Mouse (Mus musculus) forebrain, embryonic 13.5 days (tissue): ENCODE results near the gene Sox1. TPM values are rescaled to one million over a fixed set of nuclear protein-coding genes. Genes with fewer than 3 reads are reported as not detected.

Source experiments
- ATAC-seq: fragments of 200-750 bp; cut with Nextera tagmentation; 2 replicates; pipeline ENCODE4 v1.8.0; 2017
- H3K27ac ChIP-seq: fragments of 300-500 bp; sonication (generic); 2 replicates; pipeline ENCODE4 v1.5.1; 2015; ENCODE audit warnings: inconsistent platforms, mild to moderate bottlenecking, moderate library complexity
- H3K27me3 ChIP-seq: fragments of 300-500 bp; sonication (generic); 2 replicates; pipeline ENCODE4 v1.6.1; 2015; ENCODE audit warnings: mild to moderate bottlenecking, inconsistent platforms
- H3K36me3 ChIP-seq: fragments of 300-500 bp; sonication (generic); 2 replicates; pipeline ENCODE4 v1.6.1; 2015; ENCODE audit warnings: mild to moderate bottlenecking, inconsistent platforms; ENCODE audit not compliant: poor library complexity, severe bottlenecking
- H3K4me1 ChIP-seq: fragments of 300-500 bp; sonication (generic); 2 replicates; pipeline ENCODE4 v1.6.1; 2015; ENCODE audit warnings: inconsistent platforms
- H3K4me2 ChIP-seq: fragments of 300-500 bp; sonication (generic); 2 replicates; pipeline ENCODE4 v1.6.1; 2015; ENCODE audit warnings: inconsistent platforms, mild to moderate bottlenecking, moderate library complexity
- H3K4me3 ChIP-seq: fragments of 300-500 bp; sonication (generic); 2 replicates; pipeline ENCODE4 v1.5.1; 2015; ENCODE audit warnings: mild to moderate bottlenecking, inconsistent platforms
- H3K9ac ChIP-seq: fragments of 300-500 bp; sonication (generic); 2 replicates; pipeline ENCODE4 v1.6.1; 2015; ENCODE audit warnings: mild to moderate bottlenecking, inconsistent platforms
- H3K9me3 ChIP-seq: fragments of 300-500 bp; sonication (generic); replicated peaks from 2 replicates; pipeline ENCODE4 v1.6.1; 2016; ENCODE audit warnings: inconsistent platforms
- WGBS: fragments of 180-500 bp; shearing (Covaris S2); methylation state at CpG from one replicate; pipeline ENCODE4 v1.1.7; 2015; 5-methylcytosine and 5-hydroxymethylcytosine counted together
- polyA plus RNA-seq: library from polyadenylated mRNA; unstranded; fragments of >200 nt; fragmentation: Nextera tagmentation; extraction: Ambion mirVana; gene quantifications from 2 replicates; pipeline ENCODE4 v1.2.1, GENCODE M21; 2015

The Sox1 gene
- 7.7 and 8.8 TPM in 2 replicates for polyA plus RNA-seq

GRCm38 (mm10) chr8:12395071-12396031 is at the start of gene Sox1:
TSS of gene Sox1 (plus strand) at chr8:12395295.
- H3K9ac ChIP-seq = peak within 1 kb of the TSS; percentile 99
- H3K27me3 ChIP-seq = peaks cover 19% of the 10 kb centered on the region
- peak; percentile 91 for ATAC-seq
- peak within 1 kb of the TSS; percentile 88 for H3K4me2 ChIP-seq
- H3K27ac ChIP-seq = peak within 1 kb of the TSS; percentile 99
- H3K9me3 ChIP-seq = no peaks in the 10 kb centered on the region
- peak within 1 kb of the TSS; percentile 87 for H3K4me3 ChIP-seq
- peaks cover 12% of the 10 kb centered on the region for H3K36me3 ChIP-seq
- H3K4me1 ChIP-seq = peaks cover 62% of the 10 kb centered on the region
- WGBS = under 1% methylated on average over 70 of the region's 89 CpGs

- H3K27me3 ChIP-seq = peaks cover 81% of the 10 kb centered on the region
- peaks cover 3% of the 10 kb centered on the region; the same call in 1 of the 2 replicates for H3K36me3 ChIP-seq
- H3K9ac ChIP-seq = no peak overlapping the region
- no peak overlapping the region for H3K27ac ChIP-seq
- no peak for ATAC-seq
- H3K4me2 ChIP-seq = no peak overlapping the region
- WGBS = 72% methylated on average over 4 of the region's 4 CpGs
- no peaks in the 10 kb centered on the region for H3K9me3 ChIP-seq
- peaks cover 22% of the 10 kb centered on the region for H3K4me1 ChIP-seq
- H3K4me3 ChIP-seq = no peak overlapping the region
Observed at GRCm38 (mm10) chr8:12345881-12346280, 49.2 kb upstream of the Sox1 start.

GRCm38 (mm10) chr8:12346870-12347269 is 48.2 kb upstream of the Sox1 start:
- Histone ChIP-seq H3K9ac (no peak overlapping the region), H3K4me3 (no peak overlapping the region), H3K27me3 (peaks cover 71% of the 10 kb centered on the region), H3K4me2 (no peak overlapping the region), H3K36me3 (peaks cover 3% of the 10 kb centered on the region; the same call in 1 of the 2 replicates), H3K27ac (no peak overlapping the region), H3K4me1 (peaks cover 21% of the 10 kb centered on the region), H3K9me3 (no peaks in the 10 kb centered on the region)
- peak; percentile 21; the same call in 1 of the 2 replicates for ATAC-seq
- WGBS = 66% methylated on average over 11 of the region's 11 CpGs

GRCm38 (mm10) chr8:12348306-12348705 is 46.8 kb upstream of the Sox1 start:
- no peak overlapping the region for H3K4me2 ChIP-seq
- H3K4me1 ChIP-seq = peaks cover 21% of the 10 kb centered on the region
- ATAC-seq = no peak
- no peak overlapping the region for H3K27ac ChIP-seq
- H3K9ac ChIP-seq = no peak overlapping the region
- 93% methylated on average over 1 of the region's 1 CpGs for WGBS
- no peak overlapping the region for H3K4me3 ChIP-seq
- peaks cover 57% of the 10 kb centered on the region for H3K27me3 ChIP-seq
- no peaks in the 10 kb centered on the region; the same call in 1 of the 2 replicates for H3K9me3 ChIP-seq
- H3K36me3 ChIP-seq = peaks cover 3% of the 10 kb centered on the region; the same call in 1 of the 2 replicates

DNA sequence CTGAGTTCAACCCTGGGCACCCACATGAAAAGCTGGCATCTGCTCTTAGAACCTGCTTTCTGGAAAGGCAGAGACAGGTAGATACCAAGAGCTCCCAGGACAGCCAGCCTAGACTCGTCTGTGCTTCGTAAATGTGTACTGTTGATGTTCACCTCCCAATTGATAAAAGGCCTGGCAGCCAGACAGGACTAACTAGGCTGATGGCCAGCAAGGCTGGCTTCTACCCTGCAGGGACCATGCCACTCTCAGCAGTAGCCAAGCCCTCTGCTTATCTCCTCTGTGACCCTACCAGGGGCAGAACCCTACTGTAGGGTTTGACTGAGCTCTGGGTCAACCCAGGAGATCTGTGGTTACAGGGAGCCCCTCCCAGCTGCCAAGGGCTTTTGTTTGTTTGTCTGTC is 45.5 kb upstream of the Sox1 start:
- whole genome bisulfite sequencing = 77% methylated on average over 2 of the region's 2 CpGs
- H3K36me3 ChIP-seq = peaks cover 3% of the 10 kb centered on the region; the same call in 1 of the 2 replicates
- no peak overlapping the region for H3K27ac ChIP-seq
- H3K4me3 ChIP-seq = no peak overlapping the region
- H3K27me3 ChIP-seq = peaks cover 46% of the 10 kb centered on the region
- no peak overlapping the region for H3K4me2 ChIP-seq
- ATAC-seq = no peak
- H3K9me3 ChIP-seq = no peaks in the 10 kb centered on the region; the same call in none of the 2 replicates
- H3K4me1 ChIP-seq = peaks cover 21% of the 10 kb centered on the region
- no peak overlapping the region for H3K9ac ChIP-seq

DNA sequence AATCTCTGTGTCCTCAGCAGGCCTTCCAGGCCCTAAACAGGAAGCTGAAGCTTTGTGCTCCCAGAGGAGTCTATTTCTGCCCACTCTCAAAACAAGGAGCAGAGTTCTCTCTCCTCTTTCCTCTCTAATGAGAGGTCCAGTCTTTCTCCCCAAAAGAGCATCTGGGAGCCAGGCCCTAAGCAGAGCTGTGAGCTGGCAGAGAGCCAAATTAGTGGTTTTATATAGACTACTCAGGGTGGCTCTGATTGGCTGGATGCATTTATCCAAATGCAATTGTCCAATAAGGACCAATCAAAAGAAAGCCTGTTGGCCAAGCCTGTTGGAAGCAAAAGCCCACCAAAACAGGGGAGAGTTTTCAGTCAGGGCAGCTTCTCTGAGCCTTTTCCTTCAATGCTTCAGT is 44.0 kb upstream of the Sox1 start:
- Histone ChIP-seq H3K4me2 (no peak overlapping the region), H3K36me3 (peaks cover 3% of the 10 kb centered on the region; the same call in 1 of the 2 replicates), H3K27ac (no peak overlapping the region), H3K9me3 (no peaks in the 10 kb centered on the region; the same call in none of the 2 replicates), H3K4me3 (no peak overlapping the region), H3K27me3 (peaks cover 31% of the 10 kb centered on the region), H3K4me1 (peaks cover 19% of the 10 kb centered on the region), H3K9ac (no peak overlapping the region)
- ATAC-seq = no peak

DNA sequence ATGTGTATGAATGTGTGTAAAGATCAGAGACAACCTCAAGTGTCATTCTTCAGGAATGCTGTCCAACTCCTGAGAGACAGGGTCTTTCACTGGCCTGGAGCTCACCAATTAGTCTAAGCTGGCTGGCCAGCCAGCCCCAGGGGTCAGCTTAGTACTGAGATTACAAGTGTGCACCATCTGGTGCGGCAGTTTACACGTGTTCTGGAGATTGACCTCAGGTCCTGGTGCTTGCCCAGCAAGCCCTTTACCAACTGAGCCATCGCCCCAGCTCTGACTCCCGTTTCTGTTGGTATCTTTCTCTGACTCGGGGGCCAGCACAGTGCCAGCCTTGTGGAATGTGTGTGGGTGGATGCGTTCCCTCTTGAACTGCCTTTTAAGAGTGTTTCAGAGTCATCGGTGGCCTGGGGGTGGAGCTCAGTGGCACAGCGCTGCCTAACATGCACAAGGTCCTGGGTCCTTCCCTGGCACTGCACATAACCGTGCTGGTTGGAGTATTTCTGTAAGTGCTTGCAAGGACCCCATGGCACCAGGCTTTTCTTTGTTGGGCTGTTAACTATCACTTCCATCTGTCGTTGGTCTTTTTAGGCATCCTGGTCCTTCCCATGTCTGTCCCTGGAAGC is 40.6 kb upstream of the Sox1 start:
- WGBS = 65% methylated on average over 10 of the region's 10 CpGs
- Histone ChIP-seq H3K4me1 (peaks cover 7% of the 10 kb centered on the region; the same call in 1 of the 2 replicates), H3K27ac (no peak overlapping the region), H3K9ac (no peak overlapping the region), H3K9me3 (no peaks in the 10 kb centered on the region; the same call in none of the 2 replicates), H3K4me3 (no peak overlapping the region), H3K36me3 (peaks cover 3% of the 10 kb centered on the region; the same call in 1 of the 2 replicates), H3K4me2 (no peak overlapping the region), H3K27me3 (peaks cover 15% of the 10 kb centered on the region)
- no peak for ATAC-seq

DNA sequence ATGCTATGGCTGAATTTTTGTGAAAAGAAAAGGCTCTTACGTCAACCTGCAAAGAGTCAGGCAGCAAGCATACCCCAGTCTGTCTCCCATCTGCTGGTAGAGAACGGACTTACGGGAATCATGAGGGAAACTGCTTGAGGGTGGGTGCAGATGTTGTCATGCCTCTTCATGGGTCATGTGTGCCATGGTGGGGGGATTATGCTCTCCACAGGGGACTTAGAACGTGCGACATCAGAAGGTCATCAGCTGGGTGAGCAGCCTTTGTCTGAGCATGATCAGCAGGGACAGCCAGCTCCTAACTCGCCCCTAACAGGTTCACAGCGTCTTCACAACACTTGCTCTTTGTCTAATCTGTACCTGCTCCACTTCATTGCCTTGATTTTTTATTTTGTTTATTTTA is 26.9 kb upstream of the Sox1 start:
- Histone ChIP-seq H3K9me3 (peaks cover 7% of the 10 kb centered on the region; the same call in 1 of the 2 replicates), H3K4me1 (peaks cover 13% of the 10 kb centered on the region), H3K4me3 (no peak overlapping the region), H3K36me3 (peaks cover 4% of the 10 kb centered on the region; the same call in 1 of the 2 replicates), H3K27ac (no peak overlapping the region), H3K4me2 (no peak overlapping the region), H3K9ac (no peak overlapping the region), H3K27me3 (peaks cover 16% of the 10 kb centered on the region)
- no peak for ATAC-seq
- 21% methylated on average over 7 of the region's 7 CpGs for WGBS

DNA sequence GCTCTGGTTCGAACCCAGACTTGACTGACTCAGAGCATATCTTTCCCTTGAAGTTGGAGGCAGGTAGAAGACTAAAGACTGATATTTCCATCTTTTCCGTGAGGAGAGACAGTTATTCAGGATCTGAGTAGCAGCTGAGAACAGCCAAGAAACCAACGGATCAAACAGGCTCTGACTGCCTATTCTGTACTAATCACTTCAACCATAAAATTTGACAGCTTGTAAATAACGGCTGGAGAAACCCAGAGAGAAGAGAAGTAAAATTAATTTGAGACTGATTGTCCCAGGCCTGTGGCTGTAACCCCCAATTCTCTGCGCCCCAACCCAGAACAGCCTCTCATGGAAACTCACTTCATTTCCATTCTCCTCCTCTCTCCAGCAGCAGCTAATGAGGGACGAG is 26.2 kb upstream of the Sox1 start:
- Histone ChIP-seq H3K9ac (no peak overlapping the region), H3K36me3 (peaks cover 4% of the 10 kb centered on the region; the same call in 1 of the 2 replicates), H3K27ac (no peak overlapping the region), H3K4me3 (no peak overlapping the region), H3K9me3 (peaks cover 7% of the 10 kb centered on the region; the same call in 1 of the 2 replicates), H3K4me2 (no peak overlapping the region), H3K4me1 (peaks cover 13% of the 10 kb centered on the region), H3K27me3 (peaks cover 16% of the 10 kb centered on the region)
- no peak for ATAC-seq
- WGBS = 59% methylated on average over 6 of the region's 6 CpGs

DNA sequence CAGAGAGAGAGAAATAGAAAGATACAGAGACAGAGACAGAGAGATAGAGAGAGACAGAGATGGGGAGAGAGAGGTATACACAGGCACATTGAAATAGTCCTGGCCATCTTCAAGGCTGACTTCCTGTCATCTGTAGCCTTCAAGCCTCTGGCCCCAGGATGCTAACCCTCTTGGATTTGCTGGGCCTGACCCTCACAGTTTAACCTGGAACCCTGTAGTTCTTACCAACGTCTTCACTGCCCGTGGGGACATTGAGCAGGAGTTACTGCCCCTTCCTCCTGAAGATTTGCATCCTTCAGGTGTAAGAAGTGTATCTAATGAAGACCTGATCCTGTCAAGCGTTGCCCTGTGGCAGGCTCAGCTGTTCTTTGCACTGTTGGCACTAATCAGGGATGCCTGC is 14.0 kb upstream of the Sox1 start:
- no peak for ATAC-seq
- Histone ChIP-seq H3K27me3 (peaks cover 64% of the 10 kb centered on the region), H3K36me3 (no peaks in the 10 kb centered on the region)

DNA sequence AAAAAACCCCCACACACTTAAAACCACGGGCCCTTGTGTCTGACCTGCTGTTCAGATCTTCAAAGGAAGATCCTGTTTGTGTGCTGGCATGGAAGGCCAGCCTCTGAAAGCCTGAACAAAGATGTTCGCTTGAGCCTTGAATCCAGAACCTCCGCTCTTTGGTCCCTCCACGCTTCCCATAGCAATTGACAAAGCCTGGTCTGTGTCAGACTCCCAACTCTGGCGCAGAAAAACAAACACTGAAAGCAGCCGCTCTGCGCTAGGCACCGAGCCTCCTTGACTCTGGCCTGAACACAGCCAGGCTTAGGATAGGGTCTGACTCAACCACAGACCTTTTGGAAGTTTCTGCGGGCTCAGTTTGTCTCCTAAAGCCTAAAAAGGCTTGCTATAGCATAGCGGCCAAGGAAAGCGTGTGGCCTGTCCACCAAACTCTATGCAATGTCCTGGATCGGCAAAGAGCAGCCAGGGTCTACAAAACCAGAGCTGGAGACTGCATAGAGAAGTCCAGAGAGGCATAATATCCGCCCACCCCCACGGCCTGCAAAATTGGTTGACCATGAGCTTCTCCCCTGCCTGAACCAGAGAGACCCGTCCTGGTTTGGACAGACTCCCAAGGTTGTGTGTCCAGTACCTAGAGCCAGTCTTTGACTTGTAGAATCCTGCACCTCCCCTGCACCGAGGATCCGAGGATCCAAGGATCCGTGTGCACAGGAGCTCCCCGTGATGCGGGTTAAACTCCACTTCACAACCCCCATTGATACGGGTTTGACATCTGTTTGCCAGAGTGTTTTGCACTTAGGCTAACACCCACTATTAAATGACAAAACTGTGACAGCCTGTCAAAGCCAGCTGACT is 12.2 kb upstream of the Sox1 start:
- Histone ChIP-seq H3K9me3 (no peaks in the 10 kb centered on the region), H3K36me3 (no peaks in the 10 kb centered on the region), H3K4me3 (peak overlapping the region; percentile 59), H3K9ac (peak overlapping the region; percentile 50), H3K27me3 (peaks cover 77% of the 10 kb centered on the region), H3K4me1 (peaks cover 56% of the 10 kb centered on the region), H3K27ac (peak overlapping the region; percentile 97), H3K4me2 (peak overlapping the region; percentile 88)
- 5% methylated on average over 21 of the region's 21 CpGs for WGBS
- ATAC-seq = peak; percentile 36; the same call in 1 of the 2 replicates

More for the DNA sequence above, 14.0 kb upstream of the Sox1 start:
- Histone ChIP-seq H3K4me1 (peaks cover 40% of the 10 kb centered on the region), H3K4me2 (peak overlapping the region; percentile 8; the same call in 1 of the 2 replicates), H3K4me3 (no peak overlapping the region), H3K27ac (no peak overlapping the region), H3K9me3 (no peaks in the 10 kb centered on the region), H3K9ac (no peak overlapping the region)
- WGBS = 76% methylated on average over 3 of the region's 3 CpGs
